Comparison of ENCODE assay signal across 25 mouse cellular contexts in genomic region chr1:174844786-174845185, GRCm38 (mm10).
"Had no signal": no experiment of that assay in that cellular context is flagged by ENCODE, and none has a peak within 500 bp of the region (broad histone marks: within the 10 kb centered on the region; RNA-seq: fewer than 3 reads in every experiment).

No protein-coding gene starts in this region.

- H3K27me3 ChIP-seq: heart, embryonic 12.5 days; hindbrain, embryonic 12.5 days; intestine, embryonic 15.5 days; limb, embryonic 12.5 days; liver, embryonic 13.5 days; liver, embryonic 15.5 days had no signal

- DNase-seq: gastrocnemius, postnatal 10 days; gastrocnemius, postnatal 25 days; heart, adult 11 months; heart, adult 2 months; heart, postnatal 10 days; heart, postnatal 4 days; kidney, adult 18-20 months; kidney, adult 8-10 months; kidney, postnatal 10 days; kidney, postnatal 25 days; kidney, postnatal 4 days; liver; liver, embryonic 13.5 days; liver, postnatal 0 days had no signal

- H3K4me1 ChIP-seq: heart, embryonic 10.5 days; heart, embryonic 12.5 days; hindbrain, embryonic 10.5 days; hindbrain, embryonic 12.5 days; intestine, embryonic 15.5 days; limb, embryonic 12.5 days; liver, embryonic 13.5 days; liver, embryonic 15.5 days had no signal

- H3K4me3 ChIP-seq: heart, adult 2 months; heart, embryonic 10.5 days; heart, embryonic 12.5 days; hindbrain, embryonic 10.5 days; hindbrain, embryonic 12.5 days; intestine, embryonic 15.5 days; layer of hippocampus, adult 2 months; limb, embryonic 10.5 days; limb, embryonic 12.5 days; liver, embryonic 13.5 days; liver, embryonic 15.5 days had no signal

- H3K4me2 ChIP-seq: heart, embryonic 12.5 days; hindbrain, embryonic 12.5 days; hindbrain, embryonic 14.5 days; intestine, embryonic 15.5 days; limb, embryonic 12.5 days; liver, embryonic 11.5 days; liver, embryonic 13.5 days; liver, embryonic 15.5 days had no signal

- H3K36me3 ChIP-seq: heart, embryonic 10.5 days; heart, embryonic 12.5 days; hindbrain, embryonic 10.5 days; hindbrain, embryonic 12.5 days; intestine, embryonic 15.5 days; limb, embryonic 10.5 days; limb, embryonic 12.5 days; liver, embryonic 13.5 days; liver, embryonic 15.5 days had no signal

- H3K27ac ChIP-seq: heart, adult 2 months; heart, embryonic 10.5 days; hindbrain, embryonic 10.5 days; hindbrain, embryonic 12.5 days; hindbrain, embryonic 14.5 days; intestine, embryonic 15.5 days; layer of hippocampus, adult 2 months; limb, embryonic 10.5 days; limb, embryonic 12.5 days; liver, embryonic 13.5 days; liver, embryonic 15.5 days had no signal
